Mouse (Mus musculus) forebrain, embryonic 15.5 days (tissue): ENCODE results near the gene Klf3. TPM values are rescaled to one million over a fixed set of nuclear protein-coding genes. Genes with fewer than 3 reads are reported as not detected.

Source experiments
- ATAC-seq: fragments of 200-750 bp; cut with Nextera tagmentation; replicated peaks from 2 replicates; pipeline ENCODE4 v1.8.0; 2017; ENCODE audit warnings: mild to moderate bottlenecking, moderate TSS enrichment, moderate library complexity
- H3K27ac ChIP-seq: fragments of 300-500 bp; sonication (generic); replicated peaks from 2 replicates; pipeline ENCODE4 v1.5.1; 2015; ENCODE audit warnings: mild to moderate bottlenecking, inconsistent platforms
- H3K27me3 ChIP-seq: fragments of 300-500 bp; sonication (generic); 2 replicates; pipeline ENCODE4 v1.6.1; 2015; ENCODE audit warnings: inconsistent platforms
- H3K36me3 ChIP-seq: fragments of 300-500 bp; sonication (generic); 2 replicates; pipeline ENCODE4 v1.6.1; 2015; ENCODE audit warnings: mild to moderate bottlenecking, inconsistent platforms
- H3K4me1 ChIP-seq: fragments of 300-500 bp; sonication (generic); 2 replicates; pipeline ENCODE4 v1.6.1; 2015; ENCODE audit warnings: inconsistent platforms
- H3K4me2 ChIP-seq: fragments of 300-500 bp; sonication (generic); replicated peaks from 2 replicates; pipeline ENCODE4 v1.6.1; 2015; ENCODE audit warnings: mild to moderate bottlenecking, inconsistent platforms
- H3K4me3 ChIP-seq: fragments of 300-500 bp; sonication (generic); 2 replicates; pipeline ENCODE4 v1.5.1; 2015; ENCODE audit warnings: mild to moderate bottlenecking, inconsistent platforms
- H3K9ac ChIP-seq: fragments of 300-500 bp; sonication (generic); replicated peaks from 2 replicates; pipeline ENCODE4 v1.6.1; 2015; ENCODE audit warnings: mild to moderate bottlenecking, inconsistent platforms
- H3K9me3 ChIP-seq: fragments of 300-500 bp; sonication (generic); 2 replicates; pipeline ENCODE4 v1.6.1; 2016; ENCODE audit warnings: inconsistent platforms
- WGBS: fragments of 180-500 bp; shearing (Covaris S2); methylation state at CpG from one replicate; pipeline ENCODE4 v1.1.7; 2015; ENCODE audit warnings: mixed read lengths; 5-methylcytosine and 5-hydroxymethylcytosine counted together
- polyA plus RNA-seq: library from polyadenylated mRNA; unstranded; fragments of >200 nt; fragmentation: Nextera tagmentation; extraction: Ambion mirVana; gene quantifications from 2 replicates; pipeline ENCODE4 v1.2.1, GENCODE M21; 2015

Klf3 gene
- polyA plus RNA-seq, 1 experiment from 2014 or later = 33.0 TPM

DNA sequence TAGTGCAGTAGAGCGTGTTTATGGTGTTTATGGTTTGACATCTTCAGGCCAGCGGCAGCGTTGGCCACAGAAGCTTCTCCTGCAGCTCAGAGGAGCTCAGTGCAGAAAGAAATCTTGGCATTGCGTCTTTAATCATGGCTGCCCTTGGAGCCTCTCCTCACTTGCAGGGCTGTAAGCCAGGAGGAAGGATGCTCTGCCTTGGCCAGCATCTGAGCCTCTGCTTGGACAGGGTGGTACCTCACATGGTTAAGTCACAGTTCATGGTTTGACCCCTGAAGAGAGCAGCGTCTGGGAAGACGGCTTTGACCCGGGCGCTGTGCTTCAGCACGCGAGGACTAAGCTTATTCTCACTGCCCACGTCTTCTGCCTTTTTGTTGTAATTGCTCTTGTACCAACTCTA is 20.2 kb downstream of the Klf3 start:
- Histone ChIP-seq H3K27me3 (no peaks in the 10 kb centered on the region), H3K27ac (no peak overlapping the region), H3K4me3 (no peak overlapping the region), H3K4me2 (no peak overlapping the region), H3K9me3 (no peaks in the 10 kb centered on the region), H3K9ac (no peak overlapping the region), H3K4me1 (no peaks in the 10 kb centered on the region), H3K36me3 (peaks cover 51% of the 10 kb centered on the region)
- 96% methylated on average over 11 of the region's 11 CpGs for WGBS
- no peak for ATAC-seq

DNA sequence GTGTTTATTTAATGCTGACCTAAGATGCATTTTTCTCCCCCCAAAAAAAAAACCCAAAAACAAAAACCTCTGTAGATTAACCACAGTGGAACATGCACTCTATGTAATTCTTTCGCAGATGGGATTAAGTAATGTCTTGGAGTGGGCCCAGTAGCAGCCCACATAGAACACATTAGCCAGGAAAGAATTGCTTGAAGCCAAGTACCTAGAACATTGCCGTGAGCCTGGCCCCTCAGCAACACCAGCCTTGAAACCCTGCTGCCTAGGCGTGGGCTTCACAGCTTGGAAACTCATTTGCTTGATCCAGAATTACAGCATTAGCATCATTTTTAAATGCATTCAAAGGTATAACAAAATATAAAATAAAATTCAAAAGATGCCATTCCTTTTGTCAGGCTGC is 21.6 kb downstream of the Klf3 start:
- H3K4me2 ChIP-seq = no peak overlapping the region
- no peaks in the 10 kb centered on the region for H3K9me3 ChIP-seq
- no peak overlapping the region for H3K27ac ChIP-seq
- H3K27me3 ChIP-seq = no peaks in the 10 kb centered on the region
- H3K36me3 ChIP-seq = peaks cover 55% of the 10 kb centered on the region
- no peak overlapping the region for H3K9ac ChIP-seq
- ATAC-seq = no peak
- WGBS = 85% methylated on average over 3 of the region's 3 CpGs
- H3K4me1 ChIP-seq = no peaks in the 10 kb centered on the region
- no peak overlapping the region for H3K4me3 ChIP-seq

- Histone ChIP-seq H3K27me3 (no peaks in the 10 kb centered on the region), H3K9ac (no peak overlapping the region), H3K4me3 (no peak overlapping the region), H3K36me3 (peaks cover 55% of the 10 kb centered on the region), H3K27ac (no peak overlapping the region), H3K4me1 (no peaks in the 10 kb centered on the region), H3K9me3 (no peaks in the 10 kb centered on the region), H3K4me2 (no peak overlapping the region)
- no peak for ATAC-seq
- 94% methylated on average over 7 of the region's 7 CpGs for WGBS
These were observed 22.3 kb downstream of the Klf3 start for GRCm38 (mm10) chr5:64825496-64825895.

- Histone ChIP-seq H3K9me3 (no peaks in the 10 kb centered on the region), H3K9ac (no peak overlapping the region), H3K4me3 (no peak overlapping the region), H3K27me3 (no peaks in the 10 kb centered on the region), H3K27ac (no peak overlapping the region), H3K4me1 (no peaks in the 10 kb centered on the region), H3K4me2 (no peak overlapping the region), H3K36me3 (peaks cover 50% of the 10 kb centered on the region)
- ATAC-seq = no peak
- 94% methylated on average over 12 of the region's 12 CpGs for WGBS
These were observed 24.0 kb downstream of the Klf3 start for GRCm38 (mm10) chr5:64827151-64827550.

GRCm38 (mm10) chr5:64828314-64828713 is 25.1 kb downstream of the Klf3 start:
- Histone ChIP-seq H3K36me3 (peaks cover 39% of the 10 kb centered on the region), H3K4me1 (no peaks in the 10 kb centered on the region), H3K9me3 (no peaks in the 10 kb centered on the region), H3K9ac (no peak overlapping the region), H3K27me3 (no peaks in the 10 kb centered on the region), H3K4me3 (no peak overlapping the region), H3K4me2 (no peak overlapping the region), H3K27ac (no peak overlapping the region)
- WGBS = 92% methylated on average over 9 of the region's 9 CpGs
- no peak for ATAC-seq

DNA sequence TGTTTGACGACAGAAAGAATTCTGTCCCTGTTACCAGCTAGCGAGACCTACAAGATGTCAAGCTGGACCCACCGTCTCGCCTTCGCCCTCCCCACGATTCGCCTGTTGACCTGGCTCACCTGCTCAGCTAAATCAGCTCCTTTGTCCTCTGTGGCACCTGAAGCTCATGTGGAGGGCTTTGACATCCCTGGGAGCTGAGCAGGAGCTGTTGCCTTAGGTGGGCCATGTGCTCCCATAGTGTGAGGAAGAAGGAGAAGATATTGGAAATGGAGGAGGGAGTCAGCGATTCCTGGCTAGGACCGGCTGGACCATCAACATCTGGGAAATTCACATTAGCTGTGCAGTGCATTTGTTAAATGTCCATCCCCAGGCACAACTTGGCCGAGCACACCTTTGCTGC is 26.4 kb downstream of the Klf3 start:
- no peak overlapping the region for H3K4me2 ChIP-seq
- H3K9me3 ChIP-seq = no peaks in the 10 kb centered on the region
- no peak overlapping the region for H3K4me3 ChIP-seq
- ATAC-seq = no peak
- 92% methylated on average over 10 of the region's 10 CpGs for WGBS
- H3K4me1 ChIP-seq = no peaks in the 10 kb centered on the region
- no peaks in the 10 kb centered on the region for H3K27me3 ChIP-seq
- no peak overlapping the region for H3K27ac ChIP-seq
- no peak overlapping the region for H3K9ac ChIP-seq
- peaks cover 27% of the 10 kb centered on the region for H3K36me3 ChIP-seq

- 68% methylated on average over 3 of the region's 3 CpGs for WGBS
- H3K4me3 ChIP-seq = no peak overlapping the region
- H3K9ac ChIP-seq = no peak overlapping the region
- H3K9me3 ChIP-seq = no peaks in the 10 kb centered on the region
- no peak for ATAC-seq
- H3K27me3 ChIP-seq = no peaks in the 10 kb centered on the region
- H3K27ac ChIP-seq = no peak overlapping the region
- H3K36me3 ChIP-seq = peaks cover 23% of the 10 kb centered on the region
- no peak overlapping the region for H3K4me2 ChIP-seq
- H3K4me1 ChIP-seq = no peaks in the 10 kb centered on the region
These were observed 27.6 kb downstream of the Klf3 start for GRCm38 (mm10) chr5:64830773-64831172.

GRCm38 (mm10) chr5:64833410-64833809 is 30.2 kb downstream of the Klf3 start:
- no peak overlapping the region for H3K9ac ChIP-seq
- no peak overlapping the region for H3K27ac ChIP-seq
- no peak overlapping the region for H3K4me3 ChIP-seq
- peaks cover 7% of the 10 kb centered on the region; the same call in 1 of the 2 replicates for H3K36me3 ChIP-seq
- no peak for ATAC-seq
- no peaks in the 10 kb centered on the region for H3K4me1 ChIP-seq
- H3K4me2 ChIP-seq = no peak overlapping the region
- no peaks in the 10 kb centered on the region for H3K9me3 ChIP-seq
- H3K27me3 ChIP-seq = no peaks in the 10 kb centered on the region

GRCm38 (mm10) chr5:64834213-64834612 is 31.0 kb downstream of the Klf3 start:
- H3K27me3 ChIP-seq = no peaks in the 10 kb centered on the region
- H3K27ac ChIP-seq = no peak overlapping the region
- no peak overlapping the region for H3K4me3 ChIP-seq
- peaks cover 2% of the 10 kb centered on the region; the same call in 1 of the 2 replicates for H3K36me3 ChIP-seq
- no peak overlapping the region for H3K4me2 ChIP-seq
- ATAC-seq = no peak
- WGBS = 76% methylated on average over 1 of the region's 1 CpGs
- H3K9ac ChIP-seq = no peak overlapping the region
- H3K9me3 ChIP-seq = no peaks in the 10 kb centered on the region
- H3K4me1 ChIP-seq = no peaks in the 10 kb centered on the region

GRCm38 (mm10) chr5:64835295-64835694 is 32.1 kb downstream of the Klf3 start:
- 90% methylated on average over 4 of the region's 4 CpGs for WGBS
- Histone ChIP-seq H3K4me3 (no peak overlapping the region), H3K9me3 (no peaks in the 10 kb centered on the region), H3K36me3 (no peaks in the 10 kb centered on the region; the same call in 1 of the 2 replicates), H3K27me3 (no peaks in the 10 kb centered on the region), H3K9ac (no peak overlapping the region), H3K4me1 (no peaks in the 10 kb centered on the region), H3K4me2 (no peak overlapping the region), H3K27ac (no peak overlapping the region)
- ATAC-seq = no peak

DNA sequence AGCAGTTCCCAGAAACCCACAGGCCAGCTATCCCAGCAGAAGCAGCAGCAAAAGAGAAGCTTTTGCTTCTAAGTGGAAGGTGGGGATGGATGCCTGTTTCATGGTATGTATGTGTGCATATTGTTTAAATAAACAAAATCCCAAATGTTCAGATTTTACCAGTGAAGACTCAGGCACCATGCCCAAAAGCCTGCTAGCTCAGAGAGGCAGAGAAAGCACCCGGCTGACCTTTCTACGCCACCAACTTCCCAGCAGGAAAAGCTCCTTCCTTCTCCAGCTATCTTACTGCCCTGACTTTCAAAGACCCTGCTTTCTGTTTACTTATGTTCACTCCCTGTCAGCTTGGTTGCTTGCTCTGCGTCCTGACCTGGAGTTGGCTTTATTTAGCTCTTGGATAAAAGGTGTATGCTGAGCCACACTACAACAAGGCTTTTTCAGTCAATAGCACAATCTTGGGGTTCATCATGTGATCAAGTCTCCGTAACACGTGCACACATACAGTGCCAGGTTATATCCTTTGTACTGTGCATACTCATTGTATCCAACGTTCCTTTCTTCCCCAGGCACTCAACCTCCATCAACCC is 35.9 kb downstream of the Klf3 start:
- Histone ChIP-seq H3K9me3 (0 out of 2 replicates have a peak, but pooled peaks cover 4% of the 10 kb centered on the region), H3K4me3 (no peak overlapping the region), H3K9ac (no peak overlapping the region), H3K27ac (no peak overlapping the region), H3K36me3 (no peaks in the 10 kb centered on the region), H3K4me2 (no peak overlapping the region), H3K4me1 (no peaks in the 10 kb centered on the region), H3K27me3 (no peaks in the 10 kb centered on the region)
- ATAC-seq = no peak
- WGBS = 80% methylated on average over 6 of the region's 6 CpGs

DNA sequence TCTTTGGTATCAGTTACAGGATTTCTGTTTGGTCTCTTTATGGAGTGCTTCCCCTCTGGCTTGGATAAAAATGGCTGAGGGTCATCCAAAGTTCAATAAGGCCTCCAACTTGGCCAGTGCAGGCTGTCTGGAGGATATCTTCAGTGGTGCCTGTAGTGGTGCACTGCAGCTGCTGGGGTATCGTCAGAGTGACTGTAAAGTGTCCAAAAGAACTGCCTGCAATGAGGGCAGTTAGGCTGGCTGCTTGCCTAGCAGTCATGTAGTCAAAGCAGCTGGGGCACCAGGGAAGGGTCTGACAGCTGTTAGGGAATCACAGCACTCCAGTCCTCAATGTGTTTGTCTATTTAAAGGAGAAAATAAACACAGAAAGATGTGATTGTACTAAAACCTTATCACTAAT is 36.9 kb downstream of the Klf3 start:
- Histone ChIP-seq H3K9me3 (0 out of 2 replicates have a peak, but pooled peaks cover 4% of the 10 kb centered on the region), H3K36me3 (no peaks in the 10 kb centered on the region), H3K27ac (no peak overlapping the region), H3K9ac (no peak overlapping the region), H3K4me2 (no peak overlapping the region), H3K4me3 (no peak overlapping the region), H3K27me3 (no peaks in the 10 kb centered on the region), H3K4me1 (no peaks in the 10 kb centered on the region)
- no peak for ATAC-seq
- 55% methylated on average over 1 of the region's 1 CpGs for WGBS

DNA sequence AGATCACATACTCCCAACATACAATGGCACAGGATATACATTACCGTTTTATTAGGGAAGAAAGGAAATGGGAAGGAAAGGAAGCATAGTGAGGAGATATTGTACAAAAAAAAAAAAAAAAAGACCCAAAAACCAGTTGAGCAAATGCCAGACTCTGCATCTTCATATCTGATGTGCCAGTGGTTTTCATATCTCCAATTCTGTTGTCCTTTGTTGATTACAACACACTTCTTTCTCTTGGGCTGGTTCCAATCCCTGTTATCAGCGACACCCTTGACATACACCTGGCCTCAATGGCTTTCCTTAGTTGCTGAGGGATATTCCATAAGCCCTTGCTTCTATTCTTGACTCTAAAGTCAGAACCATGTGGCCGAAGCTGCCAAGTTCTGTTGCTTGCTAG is 41.4 kb downstream of the Klf3 start:
- 96% methylated on average over 3 of the region's 3 CpGs for WGBS
- H3K27ac ChIP-seq = no peak overlapping the region
- no peak overlapping the region for H3K9ac ChIP-seq
- no peak overlapping the region for H3K4me3 ChIP-seq
- no peaks in the 10 kb centered on the region for H3K4me1 ChIP-seq
- H3K36me3 ChIP-seq = no peaks in the 10 kb centered on the region
- no peak for ATAC-seq
- no peak overlapping the region for H3K4me2 ChIP-seq
- H3K9me3 ChIP-seq = 0 out of 2 replicates have a peak, but pooled peaks cover 4% of the 10 kb centered on the region
- H3K27me3 ChIP-seq = no peaks in the 10 kb centered on the region
